Mouse (Mus musculus) embryonic fibroblast, embryonic 13.5 days (primary cell): ENCODE data around the gene Rnf215.

Source experiments
- CTCF ChIP-seq: IDR thresholded peaks from 2 replicates; pipeline ENCODE4 v1.5.1; 2011; ENCODE audit warnings: mild to moderate bottlenecking, control low read depth, low read length, moderate library complexity, borderline replicate concordance; ENCODE audit not compliant: insufficient read depth
- POLR2A ChIP-seq: IDR thresholded peaks from 2 replicates; pipeline ENCODE4 v1.6.1; 2011; ENCODE audit warnings: low read depth, mild to moderate bottlenecking, control low read depth, low read length, moderate library complexity

DNA sequence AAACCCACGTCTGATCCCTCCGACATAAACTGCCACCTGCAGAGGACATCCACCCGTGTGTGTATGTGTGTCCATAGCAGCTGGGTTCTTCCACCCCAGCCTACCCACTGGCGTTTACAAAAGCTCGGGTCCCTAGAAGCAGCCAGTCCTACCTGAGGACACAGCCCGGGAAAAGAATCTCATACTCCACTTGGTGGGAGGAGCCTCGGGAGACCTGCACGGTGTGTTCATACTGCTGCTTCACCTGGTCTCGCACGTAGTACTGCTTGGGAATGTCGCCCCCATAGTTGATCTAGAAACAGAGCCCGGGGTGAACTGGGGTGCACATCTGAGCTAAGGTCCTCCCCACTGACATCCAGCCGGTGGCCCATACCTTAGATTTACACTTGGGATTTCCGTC, 31.5 kb upstream of the Rnf215 start:
- TF ChIP-seq CTCF (no peak), POLR2A (no peak)
